Comparison of ENCODE assay signal across 12 mouse cellular contexts in the genomic region with DNA sequence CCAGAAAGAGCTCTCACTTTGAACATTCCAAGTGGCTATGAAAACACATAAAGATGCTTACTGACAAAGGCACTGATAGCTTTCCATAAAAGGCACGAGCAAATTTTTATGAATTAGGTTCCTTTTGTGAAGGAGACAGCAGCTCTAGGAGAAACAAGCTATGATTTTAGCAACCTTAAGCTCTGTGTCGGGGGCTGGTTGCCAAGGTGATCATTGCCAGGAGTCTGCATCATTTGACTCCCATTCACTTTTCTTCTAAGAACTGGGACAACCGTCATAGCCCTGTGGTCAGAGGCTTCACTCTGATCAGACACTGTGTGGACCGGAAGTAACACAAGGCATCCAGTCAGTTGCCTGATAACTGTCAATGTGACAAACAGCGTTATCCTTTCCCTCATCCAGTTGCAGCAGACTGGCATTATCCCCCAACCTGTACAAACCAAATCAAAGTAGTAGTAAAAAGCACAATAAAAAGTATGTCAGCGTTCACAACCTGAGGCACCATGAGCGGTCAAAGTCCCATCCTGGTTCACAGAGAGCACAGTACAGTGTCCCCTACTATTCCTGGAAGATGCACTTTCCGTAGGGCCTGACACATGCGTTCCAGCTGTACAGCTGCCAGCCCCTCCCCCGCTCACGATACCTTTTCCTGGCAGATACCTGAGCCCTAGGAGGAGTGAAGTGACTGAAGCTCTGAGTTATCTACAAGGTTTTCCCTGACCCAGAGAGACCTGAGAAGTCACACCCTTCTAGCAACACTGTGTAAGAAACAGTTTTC.
DNase-seq lines count a peak whose midpoint lies in the region; ATAC-seq and TF ChIP-seq lines count a peak whose summit lies in the region.
"Had no signal": no experiment of that assay in that cellular context is flagged by ENCODE, and none has a peak within 500 bp of the region (broad histone marks: within the 10 kb centered on the region; RNA-seq: fewer than 3 reads in every experiment).

No protein-coding gene starts in this region.

- no peaks in the 10 kb centered on the region for H3K9me3 ChIP-seq in hindbrain, postnatal 0 days (ENCODE audit: low read length)
- no peaks in the 10 kb centered on the region for H3K9me3 ChIP-seq in hindbrain, embryonic 12.5 days (replicated peaks)
- H3K9me3 ChIP-seq: embryonic facial prominence, embryonic 15.5 days; liver, embryonic 13.5 days; stomach, embryonic 15.5 days had no signal

- no peak overlapping the region for H3K4me3 ChIP-seq in hindbrain, postnatal 0 days (ENCODE audit: low read length)
- H3K4me3 ChIP-seq in hindbrain, embryonic 12.5 days, result no peak overlapping the region
- H3K4me3 ChIP-seq: embryonic facial prominence, embryonic 15.5 days; liver, embryonic 13.5 days; stomach, embryonic 15.5 days had no signal

- H3K27me3 ChIP-seq in hindbrain, postnatal 0 days (ENCODE audit: insufficient read depth, low read length), result no peaks in the 10 kb centered on the region
- H3K27me3 ChIP-seq in hindbrain, embryonic 12.5 days, result no peaks in the 10 kb centered on the region
- H3K27me3 ChIP-seq: embryonic facial prominence, embryonic 15.5 days; liver, embryonic 13.5 days; stomach, embryonic 15.5 days had no signal

- no peak for ATAC-seq in hindbrain, postnatal 0 days
- no peak for ATAC-seq in hindbrain, embryonic 12.5 days (ENCODE audit: low FRiP score)
- ATAC-seq: hindbrain, embryonic 16.5 days had no signal

- H3K36me3 ChIP-seq in hindbrain, postnatal 0 days (ENCODE audit: insufficient read depth, low read length), result no peaks in the 10 kb centered on the region
- no peaks in the 10 kb centered on the region for H3K36me3 ChIP-seq in hindbrain, embryonic 12.5 days
- H3K36me3 ChIP-seq: embryonic facial prominence, embryonic 15.5 days; liver, embryonic 13.5 days; stomach, embryonic 15.5 days had no signal

- H3K4me1 ChIP-seq in hindbrain, postnatal 0 days (ENCODE audit: insufficient read depth, low read length), result peaks cover 16% of the 10 kb centered on the region; the same call in 1 of the 2 replicates
- peaks cover 37% of the 10 kb centered on the region for H3K4me1 ChIP-seq in hindbrain, embryonic 12.5 days
- H3K4me1 ChIP-seq: embryonic facial prominence, embryonic 15.5 days; liver, embryonic 13.5 days; stomach, embryonic 15.5 days had no signal

- H3K27ac ChIP-seq in hindbrain, postnatal 0 days, result no peak overlapping the region
- H3K27ac ChIP-seq in hindbrain, embryonic 12.5 days, result no peak overlapping the region
- H3K27ac ChIP-seq: embryonic facial prominence, embryonic 15.5 days; liver, embryonic 13.5 days; stomach, embryonic 15.5 days had no signal

- H3K9ac ChIP-seq in hindbrain, postnatal 0 days (replicated peaks; ENCODE audit: low read length), result no peak overlapping the region
- H3K9ac ChIP-seq in hindbrain, embryonic 12.5 days, result no peak overlapping the region
- H3K9ac ChIP-seq: embryonic facial prominence, embryonic 15.5 days; liver, embryonic 13.5 days; stomach, embryonic 15.5 days had no signal

- H3K4me2 ChIP-seq in hindbrain, postnatal 0 days (ENCODE audit: low read depth, low read length), result no peak overlapping the region
- no peak overlapping the region for H3K4me2 ChIP-seq in hindbrain, embryonic 12.5 days (replicated peaks)
- H3K4me2 ChIP-seq: embryonic facial prominence, embryonic 15.5 days; liver, embryonic 13.5 days; stomach, embryonic 15.5 days had no signal

- DNase-seq in cerebellum, adult 11-12 months, result peak; percentile 26
- no peak for DNase-seq in cerebellum, postnatal 4 days (ENCODE audit: low spot score in 2 of 2)
- peak; percentile 21 for DNase-seq in hindbrain, postnatal 0 days (ENCODE audit: low spot score)
- DNase-seq in retina, postnatal 1 day, result peak; percentile 32
- DNase-seq in retina, embryonic 14.5 days (ENCODE audit: low spot score), result no peak
- peak; percentile 32 for DNase-seq in right cerebral cortex, postnatal 14 days
- DNase-seq in adrenal gland, postnatal 10 days, result no peak
- DNase-seq: liver, embryonic 13.5 days had no signal

- WGBS in hindbrain, postnatal 0 days, result 69% methylated on average over 11 of the region's 11 CpGs
- 83% methylated on average over 11 of the region's 11 CpGs for WGBS in hindbrain, embryonic 12.5 days

- no peak for TF ChIP-seq CTCF in hindbrain, postnatal 0 days (IDR thresholded peaks at IDR 0.05; ENCODE audit: low read depth)

Comparison
In these comparisons a context has a peak if more than half of its experiments do, and no peak if none do; other contexts are left out.
1. DNase-seq: peak in cerebellum, adult 11-12 months (single experiment), hindbrain, postnatal 0 days (single experiment), retina, postnatal 1 day (single experiment) and right cerebral cortex, postnatal 14 days (single experiment); none in cerebellum, postnatal 4 days (0 of 2), retina, embryonic 14.5 days (single experiment) and adrenal gland, postnatal 10 days (single experiment).